32 mouse cellular contexts compared by ENCODE assay signal in genomic region chr12:87250161-87250560, GRCm38 (mm10). TPM values are rescaled to one million over a fixed set of nuclear protein-coding genes. Genes with fewer than 3 reads are reported as not detected.
DNase-seq lines count a peak whose midpoint lies in the region; ATAC-seq and TF ChIP-seq lines count a peak whose summit lies in the region.
"Had no signal": no experiment of that assay in that cellular context is flagged by ENCODE, and none has a peak within 500 bp of the region (broad histone marks: within the 10 kb centered on the region; RNA-seq: fewer than 3 reads in every experiment).

No protein-coding gene starts in this region.

- no peaks in the 10 kb centered on the region for H3K9me3 ChIP-seq in liver, postnatal 0 days (ENCODE audit: low read length)
- H3K9me3 ChIP-seq in liver, embryonic 12.5 days (replicated peaks), result no peaks in the 10 kb centered on the region
- H3K9me3 ChIP-seq in liver, embryonic 15.5 days (replicated peaks), result no peaks in the 10 kb centered on the region
- H3K9me3 ChIP-seq: embryonic facial prominence, embryonic 10.5 days; embryonic facial prominence, embryonic 13.5 days; forebrain, embryonic 10.5 days; forebrain, embryonic 13.5 days; heart, embryonic 10.5 days; heart, embryonic 13.5 days; hindbrain, embryonic 15.5 days had no signal

- DNase-seq in liver, result peak; percentile 41
- no peak for DNase-seq in liver, postnatal 0 days
- no peak for DNase-seq in retina, embryonic 14.5 days (ENCODE audit: low spot score)
- DNase-seq in spleen, adult 18-20 months, result no peak
- DNase-seq: adrenal gland, adult 2 months; adrenal gland, postnatal 14 days; cerebellum, adult 11-12 months; cerebellum, adult 8-10 months; cerebellum, postnatal 10 days; cerebellum, postnatal 36 days; embryo, embryonic 11 days; gastrocnemius, postnatal 10 days; gastrocnemius, postnatal 36 days; heart, adult 2 months; heart, postnatal 14 days; heart, postnatal 4 days had no signal

- H3K4me1 ChIP-seq in liver, postnatal 0 days (ENCODE audit: insufficient read depth), result no peaks in the 10 kb centered on the region
- peaks cover 16% of the 10 kb centered on the region for H3K4me1 ChIP-seq in liver, embryonic 12.5 days
- peaks cover 13% of the 10 kb centered on the region for H3K4me1 ChIP-seq in liver, embryonic 15.5 days (replicated peaks)
- H3K4me1 ChIP-seq: embryonic facial prominence, embryonic 10.5 days; embryonic facial prominence, embryonic 13.5 days; forebrain, embryonic 10.5 days; forebrain, embryonic 13.5 days; heart, embryonic 10.5 days; heart, embryonic 13.5 days; hindbrain, embryonic 15.5 days had no signal

- H3K4me3 ChIP-seq in liver, postnatal 0 days (ENCODE audit: low read depth, low read length), result no peak overlapping the region
- H3K4me3 ChIP-seq in liver, embryonic 12.5 days, result no peak overlapping the region
- H3K4me3 ChIP-seq in liver, embryonic 15.5 days (replicated peaks), result no peak overlapping the region
- H3K4me3 ChIP-seq: embryonic facial prominence, embryonic 10.5 days; embryonic facial prominence, embryonic 13.5 days; erythroblast, embryonic 14.5 days; forebrain, embryonic 10.5 days; forebrain, embryonic 13.5 days; heart, adult 2 months; heart, embryonic 10.5 days; heart, embryonic 13.5 days; hindbrain, embryonic 15.5 days had no signal

- WGBS in liver, postnatal 0 days (ENCODE audit: insufficient replicate concordance), result 63% methylated on average over 6 of the region's 6 CpGs
- 53% methylated on average over 6 of the region's 6 CpGs for WGBS in liver, embryonic 12.5 days (ENCODE audit: insufficient replicate concordance)
- 35% methylated on average over 6 of the region's 6 CpGs for WGBS in liver, embryonic 15.5 days (ENCODE audit: insufficient replicate concordance)

- peaks cover 66% of the 10 kb centered on the region for H3K36me3 ChIP-seq in liver, postnatal 0 days (replicated peaks; ENCODE audit: insufficient read depth, low read length)
- H3K36me3 ChIP-seq in liver, embryonic 12.5 days, result peaks cover 77% of the 10 kb centered on the region
- peaks cover 52% of the 10 kb centered on the region for H3K36me3 ChIP-seq in liver, embryonic 15.5 days (replicated peaks)

- H3K27me3 ChIP-seq in liver, postnatal 0 days (ENCODE audit: insufficient read depth, low read length), result no peaks in the 10 kb centered on the region
- no peaks in the 10 kb centered on the region for H3K27me3 ChIP-seq in liver, embryonic 12.5 days (replicated peaks)
- H3K27me3 ChIP-seq in liver, embryonic 15.5 days, result no peaks in the 10 kb centered on the region
- H3K27me3 ChIP-seq: embryonic facial prominence, embryonic 13.5 days; forebrain, embryonic 13.5 days; heart, embryonic 13.5 days; hindbrain, embryonic 15.5 days; Patski had no signal

- ATAC-seq in liver, postnatal 0 days, result no peak
- peak; percentile 55; the same call in 1 of the 2 replicates for ATAC-seq in liver, embryonic 12.5 days
- ATAC-seq in liver, embryonic 15.5 days (ENCODE audit: insufficient read depth), result peak; percentile 60; the same call in 1 of the 2 replicates
- peak; percentile 77 for ATAC-seq in megakaryocyte-erythroid progenitor cell, adult 5-6 weeks (replicated peaks; ENCODE audit: low FRiP score, low TSS enrichment, poor library complexity, severe bottlenecking)
- no peak for ATAC-seq in inflammation-experienced regulatory T-cells, adult 6 months
- ATAC-seq: forebrain, embryonic 13.5 days; forebrain, embryonic 16.5 days; Patski had no signal

- no peak overlapping the region for H3K4me2 ChIP-seq in liver, postnatal 0 days (ENCODE audit: low read depth, low read length)
- H3K4me2 ChIP-seq in liver, embryonic 12.5 days, result no peak overlapping the region
- H3K4me2 ChIP-seq in liver, embryonic 15.5 days, result peak overlapping the region; percentile 7; the same call in 1 of the 2 replicates
- H3K4me2 ChIP-seq: embryonic facial prominence, embryonic 13.5 days; forebrain, embryonic 13.5 days; heart, embryonic 13.5 days; hindbrain, embryonic 15.5 days had no signal

- no peak overlapping the region for H3K9ac ChIP-seq in liver, postnatal 0 days (replicated peaks)
- no peak overlapping the region for H3K9ac ChIP-seq in liver, embryonic 12.5 days
- H3K9ac ChIP-seq in liver, embryonic 15.5 days, result no peak overlapping the region
- H3K9ac ChIP-seq: embryonic facial prominence, embryonic 13.5 days; forebrain, embryonic 13.5 days; heart, embryonic 13.5 days; hindbrain, embryonic 15.5 days had no signal

- no peak overlapping the region for H3K27ac ChIP-seq in liver, postnatal 0 days (ENCODE audit: low read depth)
- no peak overlapping the region for H3K27ac ChIP-seq in liver, embryonic 12.5 days
- H3K27ac ChIP-seq in liver, embryonic 15.5 days (replicated peaks), result no peak overlapping the region
- H3K27ac ChIP-seq: embryonic facial prominence, embryonic 10.5 days; embryonic facial prominence, embryonic 13.5 days; forebrain, embryonic 10.5 days; forebrain, embryonic 13.5 days; heart, adult 2 months; heart, embryonic 10.5 days; heart, embryonic 13.5 days; hindbrain, embryonic 15.5 days had no signal

- no peak for TF ChIP-seq EP300 in liver, postnatal 0 days (IDR thresholded peaks at IDR 0.05; ENCODE audit: low read depth)

- TF ChIP-seq CTCF in liver, postnatal 0 days (IDR thresholded peaks at IDR 0.05; ENCODE audit: low read depth), result no peak

RNA-seq across cellular contexts. Expression of gene Noxred1, which starts 11.6 kb away (rescaled TPM):
- polyA plus RNA-seq in liver, postnatal 0 days (2015; fragmentation: Nextera tagmentation; extraction: Ambion mirVana), result 0.19 and 0.45 TPM in 2 replicates
- 0.32 and 0.49 TPM in 2 replicates for polyA plus RNA-seq in liver, embryonic 12.5 days (2016; fragmentation: Nextera tagmentation; extraction: Ambion mirVana)
- polyA plus RNA-seq in liver, embryonic 15.5 days (2015; fragmentation: Nextera tagmentation; extraction: Ambion mirVana), result 0.20 and 0.38 TPM in 2 replicates
- not detected in 2 replicates for total RNA-seq in megakaryocyte-erythroid progenitor cell, adult 5-6 weeks (2014; fragmentation: Nextera tagmentation)
- not detected in 2 replicates for total RNA-seq in megakaryocyte-erythroid progenitor cell, adult 5-6 weeks (2017)
- 1 to 10 TPM in 1 of 3 experiments, under 1 TPM in 2; 0.72 to 1.1 (median 0.85) TPM for polyA plus RNA-seq in inflammation-experienced regulatory T-cells, adult 6 months (2017; shearing (Covaris generic))
- total RNA-seq: granulocyte monocyte progenitor cell, adult 5-6 weeks had no signal
- polyA plus RNA-seq: adrenal gland, adult 2 months had no signal

RNA-seq across cellular contexts. Expression of gene Vipas39, which starts 15.9 kb away (rescaled TPM):
- polyA plus RNA-seq in liver, postnatal 0 days (2015; fragmentation: Nextera tagmentation; extraction: Ambion mirVana), result 8.2 and 8.9 TPM in 2 replicates
- polyA plus RNA-seq in liver, embryonic 12.5 days (2016; fragmentation: Nextera tagmentation; extraction: Ambion mirVana), result 11.6 and 13.6 TPM in 2 replicates
- polyA plus RNA-seq in liver, embryonic 15.5 days (2015; fragmentation: Nextera tagmentation; extraction: Ambion mirVana), result 8.2 and 9.5 TPM in 2 replicates
- 20.5 and 25.5 TPM in 2 replicates for total RNA-seq in megakaryocyte-erythroid progenitor cell, adult 5-6 weeks (2014; fragmentation: Nextera tagmentation)
- 15.8 and 26.0 TPM in 2 replicates for total RNA-seq in megakaryocyte-erythroid progenitor cell, adult 5-6 weeks (2017)
- polyA plus RNA-seq in inflammation-experienced regulatory T-cells, adult 6 months (2017; shearing (Covaris generic)), result 10 to 100 TPM; 31.3 to 41.3 (median 38.9) TPM

RNA-seq across cellular contexts. Expression of gene Ahsa1, which starts 16.1 kb away (rescaled TPM):
- 89.4 and 91.5 TPM in 2 replicates for polyA plus RNA-seq in liver, postnatal 0 days (2015; fragmentation: Nextera tagmentation; extraction: Ambion mirVana)
- 214 and 222 TPM in 2 replicates for polyA plus RNA-seq in liver, embryonic 12.5 days (2016; fragmentation: Nextera tagmentation; extraction: Ambion mirVana)
- polyA plus RNA-seq in liver, embryonic 15.5 days (2015; fragmentation: Nextera tagmentation; extraction: Ambion mirVana), result 129 and 132 TPM in 2 replicates
- total RNA-seq in megakaryocyte-erythroid progenitor cell, adult 5-6 weeks (2014; fragmentation: Nextera tagmentation), result 127 and 212 TPM in 2 replicates
- 295 and 365 TPM in 2 replicates for total RNA-seq in megakaryocyte-erythroid progenitor cell, adult 5-6 weeks (2017)
- polyA plus RNA-seq in inflammation-experienced regulatory T-cells, adult 6 months (2017; shearing (Covaris generic)), result 100 to 1,000 TPM; 117 to 133 (median 126) TPM

RNA-seq across cellular contexts. Expression of gene Ism2, which starts 49.3 kb away (rescaled TPM):
- polyA plus RNA-seq in liver, postnatal 0 days (2015; fragmentation: Nextera tagmentation; extraction: Ambion mirVana), result 0.08 and 0.17 TPM in 2 replicates
- polyA plus RNA-seq in liver, embryonic 12.5 days (2016; fragmentation: Nextera tagmentation; extraction: Ambion mirVana), result 0.33 and 0.74 TPM in 2 replicates
- polyA plus RNA-seq in liver, embryonic 15.5 days (2015; fragmentation: Nextera tagmentation; extraction: Ambion mirVana), result 0.15 and 0.23 TPM in 2 replicates
- not detected in 2 replicates for total RNA-seq in megakaryocyte-erythroid progenitor cell, adult 5-6 weeks (2014; fragmentation: Nextera tagmentation)
- not detected in 2 replicates for total RNA-seq in megakaryocyte-erythroid progenitor cell, adult 5-6 weeks (2017)
- not detected for polyA plus RNA-seq in inflammation-experienced regulatory T-cells, adult 6 months (2017; shearing (Covaris generic))
- total RNA-seq: adrenal gland, adult 2 months; adrenal gland, postnatal 14 days; gastrocnemius, adult 18-20 months; gastrocnemius, postnatal 10 days; gastrocnemius, postnatal 36 days; granulocyte monocyte progenitor cell, adult 5-6 weeks; heart, adult 2 months had no signal
- polyA plus RNA-seq: erythroblast, embryonic 14.5 days had no signal

RNA-seq across cellular contexts. Expression of gene Tmed8, which starts 49.9 kb away (rescaled TPM):
- polyA plus RNA-seq in liver, postnatal 0 days (2015; fragmentation: Nextera tagmentation; extraction: Ambion mirVana), result 0.36 and 0.42 TPM in 2 replicates
- 1.3 and 1.4 TPM in 2 replicates for polyA plus RNA-seq in liver, embryonic 12.5 days (2016; fragmentation: Nextera tagmentation; extraction: Ambion mirVana)
- 0.39 and 0.40 TPM in 2 replicates for polyA plus RNA-seq in liver, embryonic 15.5 days (2015; fragmentation: Nextera tagmentation; extraction: Ambion mirVana)
- total RNA-seq in megakaryocyte-erythroid progenitor cell, adult 5-6 weeks (2014; fragmentation: Nextera tagmentation), result 6.1 and 7.7 TPM in 2 replicates
- 6.2 and 6.7 TPM in 2 replicates for total RNA-seq in megakaryocyte-erythroid progenitor cell, adult 5-6 weeks (2017)
- polyA plus RNA-seq in inflammation-experienced regulatory T-cells, adult 6 months (2017; shearing (Covaris generic)), result 1 to 10 TPM; 3.5 to 4.4 (median 3.5) TPM

Comparison
In these comparisons a context has a peak if more than half of its experiments do, and no peak if none do; other contexts are left out.
1. ATAC-seq: peak in liver, embryonic 12.5 days (single experiment), liver, embryonic 15.5 days (single experiment) and megakaryocyte-erythroid progenitor cell, adult 5-6 weeks (single experiment); none in liver, postnatal 0 days (single experiment) and inflammation-experienced regulatory T-cells, adult 6 months (single experiment).